Mouse (Mus musculus): ENCODE results near the gene Olfr218. TPM values are rescaled to one million over a fixed set of nuclear protein-coding genes. Genes with fewer than 3 reads are reported as not detected.

Olfr218 gene
- polyA plus RNA-seq (2021; fragmentation: Nextera tagmentation), result not detected in 2 replicates
- long read RNA-seq, experiment 1, result 0 reads
- long read RNA-seq, experiment 2, result 0 reads

GRCm38 (mm10) chr1:173197508-173197907 lies at the start of gene Olfr218:
Gene Olfr218 (plus strand): TSS chr1:173197808.

GRCm38 (mm10) chr1:173190540-173190939 lies 7.1 kb upstream of the Olfr218 start, which contains the start of gene Olfr1406:
Gene Olfr1406 (minus strand): TSS chr1:173190640.

GRCm38 (mm10) chr1:173212092-173212491 lies 14.5 kb downstream of the Olfr218 start, which contains the start of gene Olfr1404:
Gene Olfr1404 (plus strand): TSS chr1:173212392.

GRCm38 (mm10) chr1:173227081-173227480 lies 29.5 kb downstream of the Olfr218 start, which contains the start of gene Fcer1a:
Gene Fcer1a (minus strand): TSS chr1:173227214.

Other genes starting within 250 kb of the Olfr218 start
- gene Olfr16, start 247.4 kb upstream of the Olfr218 start, polyA plus RNA-seq (2021; fragmentation: Nextera tagmentation), result not detected in 2 replicates
- gene Olfr1408, start 60.4 kb upstream of the Olfr218 start, polyA plus RNA-seq (2021; fragmentation: Nextera tagmentation), result not detected in 2 replicates
- gene Olfr1406, start 7.2 kb upstream of the Olfr218 start, polyA plus RNA-seq (2021; fragmentation: Nextera tagmentation), result not detected in 2 replicates
- not detected in 2 replicates for gene Olfr1404, start 14.6 kb downstream of the Olfr218 start, polyA plus RNA-seq (2021; fragmentation: Nextera tagmentation)
- not detected in 2 replicates for gene Fcer1a, start 29.4 kb downstream of the Olfr218 start, polyA plus RNA-seq (2021; fragmentation: Nextera tagmentation)
- gene Olfr418, start 68.2 kb downstream of the Olfr218 start, polyA plus RNA-seq (2021; fragmentation: Nextera tagmentation), result not detected in 2 replicates
- not detected in 2 replicates for gene Mptx2, start 80.0 kb downstream of the Olfr218 start, polyA plus RNA-seq (2021; fragmentation: Nextera tagmentation)
- gene Ackr1, start 135.9 kb downstream of the Olfr218 start, polyA plus RNA-seq (2021; fragmentation: Nextera tagmentation), result 13.2 and 18.5 TPM in 2 replicates
- 1.4 and 2.0 TPM in 2 replicates for gene Aim2, start 153.1 kb downstream of the Olfr218 start, polyA plus RNA-seq (2021; fragmentation: Nextera tagmentation)
- 176 and 337 TPM in 2 replicates for gene Cadm3, start 169.9 kb downstream of the Olfr218 start, polyA plus RNA-seq (2021; fragmentation: Nextera tagmentation)